Mouse (Mus musculus): ENCODE results near the gene Fbxo9. TPM values are rescaled to one million over a fixed set of nuclear protein-coding genes. Genes with fewer than 3 reads are reported as not detected.
A peak's percentile ranks its signal among the peaks of the same experiment; 100 is the strongest.
"Not testable (repeated sequence)": the region's sequence is repeated elsewhere in the genome, so short reads cannot be mapped to it uniquely, and the experiment has no call there.

Gene Fbxo9
- polyA plus RNA-seq (2012; rRNA removed): 124 TPM in 2 replicates

DNA sequence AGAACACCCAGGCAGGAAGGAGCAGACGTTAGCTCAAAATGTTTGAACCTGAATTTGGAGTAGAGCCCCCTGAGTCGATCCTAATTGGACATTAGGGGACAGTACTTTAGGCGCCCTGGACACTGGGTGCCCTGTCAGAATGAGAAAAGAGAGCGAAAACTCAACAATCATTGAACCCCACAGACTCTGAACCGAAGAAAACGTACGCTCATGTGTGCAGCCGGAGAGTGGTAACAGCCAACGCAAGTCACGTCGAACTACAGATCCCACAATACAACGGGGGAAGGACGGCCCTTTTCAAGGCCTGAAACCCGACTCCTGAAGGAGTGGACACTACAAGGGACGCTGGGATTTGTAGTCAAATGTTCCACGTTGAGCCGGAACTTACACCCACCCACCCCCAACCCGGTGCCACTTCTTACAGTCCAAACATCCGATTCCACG lies at the start of gene Fbxo9, which contains the start of gene Ick:
Gene Fbxo9 (minus strand): TSS at position 270 of the 444 bp plus-strand sequence.
Gene Ick (plus strand): TSS at position 397 of the 444 bp plus-strand sequence.
- peak; percentile 92 to 96 for DNase-seq (ENCODE audit: extremely low spot score in 1 of 2, low spot score in 1 of 2)

DNA sequence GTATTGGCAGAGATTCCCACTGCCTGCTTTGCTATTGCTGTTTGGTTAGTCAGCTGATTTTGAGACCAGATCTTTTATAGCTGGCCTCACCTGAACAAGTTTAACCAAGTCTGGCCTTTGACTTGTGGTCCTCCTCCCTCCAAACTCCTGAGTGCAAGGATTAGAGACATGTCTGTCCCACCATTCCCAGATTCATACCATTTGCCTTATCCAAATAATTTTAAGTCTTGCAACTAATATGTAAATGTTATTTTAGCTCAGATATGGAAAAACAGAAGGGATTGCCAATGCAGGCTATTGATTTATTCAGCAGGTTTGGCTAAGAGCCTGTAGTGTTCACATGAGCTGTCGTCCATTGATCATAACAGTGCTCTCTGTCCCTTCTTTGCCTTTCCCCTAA lies 48.4 kb upstream of the Fbxo9 start:
- DNase-seq (ENCODE audit: extremely low spot score in 1 of 2, low spot score in 1 of 2): no peak

DNA sequence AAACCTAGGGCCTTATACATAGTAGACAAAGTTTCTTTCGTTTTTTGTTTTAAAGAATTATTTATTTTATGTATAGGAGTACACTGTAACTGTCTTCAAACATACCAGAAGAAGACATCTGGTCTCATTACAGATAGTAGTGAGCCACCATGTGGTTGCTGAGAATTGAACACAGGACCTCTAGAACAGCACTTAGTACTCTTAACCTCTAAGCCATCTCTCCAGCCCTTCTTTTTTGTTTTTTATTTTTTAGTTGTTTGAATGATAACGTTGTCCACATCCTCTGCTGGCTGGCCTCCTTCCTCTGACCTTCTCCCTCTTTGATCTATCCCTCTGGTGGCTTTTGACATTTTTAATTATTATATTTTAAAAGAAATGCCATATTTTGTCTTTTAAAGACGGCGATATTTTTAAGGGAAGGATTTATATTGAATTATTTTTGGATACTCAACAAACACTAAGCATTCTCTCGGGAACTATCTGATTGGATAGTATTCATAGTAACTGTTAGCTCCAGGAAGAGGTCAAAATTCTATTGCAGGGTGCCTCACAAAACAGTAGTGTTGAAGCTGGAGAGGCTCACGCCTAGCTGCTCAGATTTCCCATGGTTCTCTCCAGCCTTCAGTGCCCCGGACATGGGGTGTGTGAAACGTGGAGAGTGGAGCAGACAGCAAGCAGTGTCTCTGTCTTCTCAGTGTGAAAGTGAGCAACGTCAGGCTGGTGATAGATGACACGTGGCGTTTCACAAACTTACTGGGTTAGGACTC lies 45.5 kb upstream of the Fbxo9 start:
- no peak for DNase-seq (ENCODE audit: extremely low spot score in 1 of 2, low spot score in 1 of 2)

DNA sequence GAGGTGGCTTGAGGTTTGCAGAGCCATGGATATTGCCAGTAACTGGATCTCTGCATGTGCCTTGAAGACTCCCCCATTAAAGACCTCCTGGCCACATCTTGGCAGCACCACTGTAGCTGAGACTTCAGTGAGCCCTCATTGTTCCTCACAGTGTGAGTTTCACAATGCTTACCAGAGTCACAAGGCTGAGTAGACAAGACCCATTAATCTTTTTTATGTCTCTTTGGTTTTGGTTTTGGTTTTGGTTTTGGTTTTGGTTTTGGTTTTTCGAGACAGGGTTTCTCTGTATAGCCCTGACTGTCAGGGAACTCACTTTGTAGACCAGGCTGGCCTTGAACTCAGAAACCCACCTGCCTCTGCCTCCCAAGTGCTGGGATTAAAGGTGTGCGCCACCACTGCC lies 40.9 kb upstream of the Fbxo9 start:
- DNase-seq (ENCODE audit: extremely low spot score in 1 of 2, low spot score in 1 of 2): not testable (repeated sequence)

DNA sequence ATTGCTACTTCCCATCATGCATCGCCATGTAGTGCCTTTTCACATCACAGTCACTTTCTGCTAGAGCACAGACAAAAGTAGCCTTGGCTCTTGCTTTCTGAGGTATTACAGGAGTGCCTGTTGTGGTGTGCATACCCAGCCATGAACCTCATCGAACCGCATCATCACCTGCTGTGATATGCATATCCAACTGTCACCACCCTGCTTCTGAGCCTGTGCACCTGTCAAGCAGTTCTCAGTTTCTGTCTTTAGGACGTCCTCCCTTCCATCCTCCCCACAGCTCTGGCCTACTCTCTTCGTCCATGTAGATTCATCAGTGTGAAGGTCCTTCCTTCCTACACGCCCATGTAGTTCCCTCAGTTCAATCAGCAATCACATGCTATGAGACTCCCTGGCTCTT lies 39.3 kb upstream of the Fbxo9 start:
- DNase-seq (ENCODE audit: extremely low spot score in 1 of 2, low spot score in 1 of 2): no peak

DNA sequence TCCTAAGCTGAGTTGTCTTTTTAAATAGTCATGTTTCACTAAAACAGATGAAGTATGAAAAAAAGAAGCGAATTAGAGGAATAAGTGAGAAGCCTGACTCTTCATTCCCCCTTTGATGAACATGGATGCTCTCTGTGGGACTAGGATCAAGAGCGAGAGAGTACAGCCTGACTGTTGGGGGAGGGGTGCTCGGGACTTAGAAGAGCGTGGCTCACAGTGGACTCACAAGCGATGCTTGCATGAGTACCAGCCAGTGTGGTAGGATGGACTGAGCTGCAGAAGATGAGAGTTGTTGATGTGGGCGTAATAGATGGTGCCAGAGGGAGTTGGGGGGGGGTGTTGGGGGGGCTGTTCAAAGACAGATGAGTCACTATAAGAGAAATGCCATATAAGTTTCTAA lies 37.8 kb upstream of the Fbxo9 start:
- DNase-seq (ENCODE audit: extremely low spot score in 1 of 2, low spot score in 1 of 2): peak in 1 of 2 experiments; percentile 42

DNA sequence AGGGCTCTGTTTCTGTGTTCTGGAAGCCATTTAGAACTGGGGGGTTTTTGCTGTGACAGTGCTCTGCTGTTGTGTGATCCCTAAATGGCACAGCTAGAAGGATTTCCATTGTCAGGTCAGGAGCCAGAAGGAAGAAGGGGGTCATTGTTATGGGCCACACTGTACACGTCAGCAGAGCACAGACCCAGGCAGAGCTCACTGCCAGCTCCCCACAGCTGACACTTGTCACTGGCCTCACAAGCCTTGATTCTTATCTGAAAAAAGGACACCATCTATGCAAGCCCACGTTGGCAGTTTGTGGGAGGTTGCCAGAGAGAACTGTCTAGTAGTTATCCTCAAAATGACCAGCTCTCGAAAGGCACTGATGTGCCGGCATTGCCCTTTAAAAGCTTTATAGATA lies 37.2 kb upstream of the Fbxo9 start:
- DNase-seq (ENCODE audit: extremely low spot score in 1 of 2, low spot score in 1 of 2): peak in 1 of 2 experiments; percentile 45

DNA sequence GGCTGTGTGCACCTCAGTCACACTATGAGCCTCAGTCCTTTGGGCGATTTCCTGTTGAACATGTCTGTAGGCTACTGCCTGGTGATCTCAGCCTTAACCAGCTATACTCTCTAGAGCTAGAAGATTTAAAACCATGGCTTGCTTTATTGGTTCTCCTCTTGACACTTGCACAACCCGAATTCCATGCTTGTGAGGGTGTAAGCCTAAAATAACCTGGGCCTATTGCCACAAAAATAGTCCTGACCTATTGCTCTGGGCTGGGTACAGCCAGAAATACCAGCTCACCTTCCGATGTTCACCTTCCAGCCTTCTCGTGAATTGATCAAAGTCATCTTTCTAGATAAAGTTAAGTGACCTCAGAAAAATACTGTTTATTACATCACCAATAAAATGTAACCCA lies 30.6 kb upstream of the Fbxo9 start:
- no peak for DNase-seq (ENCODE audit: extremely low spot score in 1 of 2, low spot score in 1 of 2)

DNA sequence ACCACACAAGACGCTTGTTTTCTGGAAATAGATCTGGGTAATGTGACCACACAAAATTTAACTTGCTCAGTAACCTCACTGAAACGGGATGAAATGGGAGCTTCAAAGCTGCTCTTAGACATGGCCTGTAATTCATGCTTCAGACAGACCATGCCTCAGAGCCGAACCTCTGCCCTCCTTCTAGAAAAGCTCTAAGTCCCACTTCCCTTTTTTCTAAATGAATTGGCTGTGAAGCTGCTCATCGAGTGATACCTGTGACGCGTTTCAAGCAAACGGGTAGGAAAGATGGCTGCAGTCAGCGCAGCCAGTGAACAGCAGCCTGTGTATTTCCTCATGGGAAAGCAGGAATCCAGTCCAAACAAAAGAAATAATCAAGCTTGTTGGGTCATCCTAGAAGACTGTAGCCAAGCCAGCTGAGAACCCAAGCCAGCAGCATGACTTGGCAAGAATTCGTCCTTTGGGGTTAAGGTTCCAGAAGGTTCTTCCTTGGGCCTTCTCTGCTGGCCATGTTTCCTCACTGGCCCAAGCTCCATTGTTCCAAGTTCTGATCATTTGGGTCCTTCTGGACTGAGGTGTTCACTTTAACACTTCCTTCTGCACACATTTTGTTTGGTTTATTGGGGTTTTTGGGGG lies 29.3 kb upstream of the Fbxo9 start:
- DNase-seq (ENCODE audit: extremely low spot score in 1 of 2, low spot score in 1 of 2): no peak

DNA sequence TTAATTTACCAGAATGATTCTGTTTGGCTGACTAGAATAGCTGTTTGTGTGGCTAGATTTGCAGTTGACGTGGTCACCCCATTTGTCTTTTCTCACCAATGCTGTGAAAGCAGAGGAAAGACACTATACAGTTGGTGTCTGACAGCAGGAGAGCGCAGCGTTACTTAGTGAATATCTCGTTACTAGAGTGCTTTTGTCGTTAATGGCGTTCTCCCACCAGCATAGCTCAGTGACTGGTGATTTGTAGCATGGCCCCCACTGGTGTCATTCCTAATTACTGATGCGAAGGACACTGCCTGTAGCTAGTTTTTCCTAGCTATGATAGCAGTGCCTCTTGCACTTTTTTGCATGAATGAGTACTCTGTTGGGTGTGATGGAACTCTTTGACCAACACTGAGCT lies 26.8 kb upstream of the Fbxo9 start:
- DNase-seq (ENCODE audit: extremely low spot score in 1 of 2, low spot score in 1 of 2): no peak

DNA sequence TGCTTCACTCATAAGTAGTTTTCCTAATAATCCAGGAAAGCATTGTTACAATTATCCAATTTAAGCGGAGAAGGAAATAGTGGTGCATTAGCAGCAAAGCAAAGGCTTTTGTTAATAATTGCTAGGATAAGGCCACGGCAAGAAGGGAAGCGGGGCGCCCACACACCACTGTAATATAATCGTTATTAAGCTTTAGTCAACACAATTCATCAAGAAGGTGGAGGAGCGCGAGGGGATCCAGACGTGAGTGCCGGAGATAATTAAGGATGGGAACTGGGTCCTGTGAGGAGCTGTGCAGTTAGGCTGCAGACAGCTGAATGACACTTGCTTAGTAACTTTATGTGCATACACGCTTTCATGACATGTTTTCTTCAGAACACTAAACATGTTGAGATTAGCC lies 17.8 kb upstream of the Fbxo9 start:
- no peak for DNase-seq (ENCODE audit: extremely low spot score in 1 of 2, low spot score in 1 of 2)

DNA sequence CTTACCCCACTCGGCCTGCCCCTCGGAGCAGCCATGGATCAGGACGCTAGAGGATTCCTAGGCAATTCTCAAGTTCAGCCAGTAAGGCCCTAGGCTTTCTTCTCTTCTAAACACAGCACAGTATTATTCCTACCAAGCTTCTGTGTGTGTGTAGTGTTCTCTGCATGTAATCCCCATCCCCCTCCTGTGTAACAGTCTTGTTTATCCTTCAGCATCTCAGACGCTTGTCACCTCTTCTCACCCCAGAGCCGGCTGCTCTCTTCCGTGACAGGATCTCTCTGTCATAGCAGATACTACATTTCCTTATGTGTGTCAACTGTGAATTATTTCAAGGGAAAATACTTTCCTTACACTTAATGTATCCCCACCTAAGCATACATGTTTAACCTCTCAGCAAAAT lies 17.1 kb upstream of the Fbxo9 start:
- DNase-seq (ENCODE audit: extremely low spot score in 1 of 2, low spot score in 1 of 2): no peak

DNA sequence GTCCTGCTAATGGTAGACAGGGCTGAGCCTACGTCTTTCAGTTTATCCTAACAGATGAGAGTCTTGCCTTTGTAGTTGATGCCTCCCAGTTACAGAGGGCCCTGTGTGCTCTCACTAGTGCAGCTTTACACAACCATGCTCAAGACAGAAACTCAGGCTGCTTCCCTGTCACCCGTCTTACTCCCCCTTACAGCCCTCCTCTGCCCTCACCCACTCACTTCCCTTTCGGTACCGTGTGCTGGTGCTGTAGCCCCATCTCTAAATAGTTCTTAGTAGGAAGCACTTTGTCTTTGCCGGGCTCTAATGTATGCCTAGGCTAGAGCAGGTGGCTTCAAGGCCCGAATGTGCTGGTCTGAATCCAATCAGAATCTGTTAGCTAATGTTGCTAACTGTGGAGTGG lies 15.4 kb upstream of the Fbxo9 start:
- no peak for DNase-seq (ENCODE audit: extremely low spot score in 1 of 2, low spot score in 1 of 2)

DNA sequence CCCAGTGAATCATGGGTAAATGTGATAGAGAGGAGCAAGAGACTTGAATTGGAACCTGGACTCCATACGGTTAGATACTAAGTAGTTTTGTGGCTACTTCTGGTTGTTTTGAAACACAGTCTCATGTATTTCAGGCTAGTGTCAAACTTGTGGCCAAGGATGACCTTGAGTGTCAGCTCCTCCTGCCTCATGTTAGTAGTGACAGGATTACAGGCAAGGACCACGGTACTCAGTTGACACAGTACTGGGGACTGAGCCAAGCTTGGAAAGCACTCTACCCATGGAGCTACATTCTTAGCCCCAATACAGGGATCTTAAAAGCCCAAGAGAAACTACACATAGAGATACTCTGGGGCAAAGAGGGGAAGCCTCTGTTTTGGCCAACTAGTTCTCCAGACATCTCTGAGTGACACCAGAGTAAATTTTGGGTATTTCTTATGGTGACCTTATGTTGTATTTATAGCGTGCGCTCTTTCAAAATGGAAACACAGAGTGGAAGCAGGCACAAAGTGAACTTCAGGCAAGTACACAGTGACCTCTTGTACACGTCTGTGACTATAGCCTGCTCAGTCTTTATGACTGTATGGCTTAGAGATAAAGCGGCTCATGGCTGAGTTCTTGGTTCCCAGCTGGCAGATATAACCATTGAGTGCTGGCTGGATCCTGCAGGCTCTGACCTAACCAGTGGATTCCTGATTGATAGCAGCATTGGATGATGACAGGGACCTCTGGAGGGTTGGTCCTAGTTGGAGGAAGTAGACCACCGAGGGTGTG lies 14.3 kb upstream of the Fbxo9 start:
- no peak for DNase-seq (ENCODE audit: extremely low spot score in 1 of 2, low spot score in 1 of 2)

DNA sequence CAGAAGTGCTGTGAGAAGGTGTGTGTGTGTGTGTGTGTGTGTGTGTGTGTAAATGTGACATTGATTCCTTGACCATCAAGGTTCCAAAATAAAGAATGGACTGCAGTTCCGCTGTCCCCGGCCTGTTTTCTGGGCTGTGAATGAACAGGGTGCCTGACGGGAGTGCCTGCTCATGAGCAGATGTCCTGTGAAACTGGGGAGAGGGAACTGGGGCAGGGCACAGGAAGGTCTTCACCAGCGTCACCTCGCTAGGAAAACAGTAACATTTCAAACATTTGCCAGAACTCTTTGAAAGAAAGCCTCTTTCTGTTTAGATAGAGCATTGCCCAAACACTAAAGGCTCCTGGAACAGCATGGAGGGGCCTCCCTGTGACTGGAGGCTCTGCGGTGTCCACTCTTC lies 13.1 kb upstream of the Fbxo9 start:
- DNase-seq (ENCODE audit: extremely low spot score in 1 of 2, low spot score in 1 of 2): no peak

DNA sequence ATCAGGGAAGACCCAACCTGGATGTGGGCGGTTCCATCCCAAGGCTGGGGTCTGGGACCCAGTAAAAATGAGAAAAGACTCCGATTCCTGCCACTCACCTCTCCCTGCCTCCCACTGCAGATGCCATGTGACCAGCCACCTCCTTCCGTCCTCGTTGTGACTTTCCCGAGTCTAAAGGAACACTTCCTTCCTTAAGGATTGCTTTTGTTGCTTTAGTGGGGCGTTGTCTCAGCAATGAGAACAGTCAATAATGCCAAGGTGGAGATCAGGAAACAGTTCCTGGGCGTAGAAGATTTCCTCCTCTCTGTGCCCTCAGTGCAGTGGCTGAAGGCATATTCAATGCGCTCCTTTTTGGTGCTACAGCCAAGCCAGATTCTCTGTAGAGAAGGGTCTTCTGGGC lies 12.5 kb upstream of the Fbxo9 start:
- no peak for DNase-seq (ENCODE audit: extremely low spot score in 1 of 2, low spot score in 1 of 2)

DNA sequence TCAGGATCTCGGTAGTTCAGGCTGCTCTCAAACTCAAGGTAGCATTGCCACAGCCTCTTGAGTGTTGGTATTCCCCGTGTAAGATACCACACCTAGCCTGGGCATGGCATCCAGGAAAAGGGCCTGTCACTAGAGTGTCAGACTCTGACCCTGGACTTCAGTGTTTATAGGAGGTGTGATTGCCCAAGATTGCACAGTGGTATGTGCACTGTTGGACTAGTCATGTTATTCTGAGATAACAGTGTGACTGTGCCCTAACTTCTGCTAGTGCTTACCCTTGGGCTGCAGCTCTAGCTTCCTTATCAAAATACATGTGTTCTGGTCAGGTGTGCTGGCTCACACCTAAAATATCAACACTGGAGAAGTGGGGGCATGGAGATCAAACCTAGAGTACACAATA lies 8.8 kb upstream of the Fbxo9 start:
- DNase-seq (ENCODE audit: extremely low spot score in 1 of 2, low spot score in 1 of 2): no peak

DNA sequence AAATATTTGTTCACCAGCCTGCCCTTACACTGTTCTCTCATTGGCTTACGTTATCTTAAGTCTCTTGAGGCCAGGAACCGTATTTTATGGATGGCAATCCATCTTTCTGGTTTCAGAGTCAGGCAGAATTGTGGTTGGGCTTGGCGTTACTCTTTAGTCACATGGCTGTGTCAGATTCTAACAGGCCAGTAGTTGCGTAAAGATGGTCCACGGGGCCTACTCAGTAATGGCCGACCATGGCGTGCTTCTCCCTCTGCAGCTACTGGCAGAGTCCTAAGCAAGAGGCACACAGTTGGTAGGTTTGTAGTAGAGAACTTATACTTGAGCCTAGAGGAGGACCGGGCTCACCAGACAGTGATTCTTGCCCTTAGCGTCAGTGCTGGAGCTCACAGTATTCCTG lies 6.9 kb upstream of the Fbxo9 start:
- DNase-seq (ENCODE audit: extremely low spot score in 1 of 2, low spot score in 1 of 2): no peak

DNA sequence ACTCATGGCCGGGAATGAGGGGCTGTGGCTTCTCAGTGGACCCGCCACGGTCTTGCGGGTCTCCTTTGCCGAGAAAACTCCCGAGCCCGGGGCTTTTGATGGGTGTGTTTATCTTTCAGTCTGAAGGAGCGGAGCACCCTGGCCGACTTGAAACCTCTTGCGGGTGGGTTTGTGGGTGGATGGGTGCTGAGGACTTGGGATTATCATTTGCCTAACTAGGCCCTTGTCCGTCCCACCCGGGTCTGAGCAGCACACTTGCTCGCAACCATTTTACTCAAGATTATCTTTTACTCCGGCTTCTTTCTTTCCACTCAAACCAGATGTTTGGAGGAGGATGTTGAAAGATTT lies 4.6 kb upstream of the Fbxo9 start:
- no peak for DNase-seq (ENCODE audit: extremely low spot score in 1 of 2, low spot score in 1 of 2)

DNA sequence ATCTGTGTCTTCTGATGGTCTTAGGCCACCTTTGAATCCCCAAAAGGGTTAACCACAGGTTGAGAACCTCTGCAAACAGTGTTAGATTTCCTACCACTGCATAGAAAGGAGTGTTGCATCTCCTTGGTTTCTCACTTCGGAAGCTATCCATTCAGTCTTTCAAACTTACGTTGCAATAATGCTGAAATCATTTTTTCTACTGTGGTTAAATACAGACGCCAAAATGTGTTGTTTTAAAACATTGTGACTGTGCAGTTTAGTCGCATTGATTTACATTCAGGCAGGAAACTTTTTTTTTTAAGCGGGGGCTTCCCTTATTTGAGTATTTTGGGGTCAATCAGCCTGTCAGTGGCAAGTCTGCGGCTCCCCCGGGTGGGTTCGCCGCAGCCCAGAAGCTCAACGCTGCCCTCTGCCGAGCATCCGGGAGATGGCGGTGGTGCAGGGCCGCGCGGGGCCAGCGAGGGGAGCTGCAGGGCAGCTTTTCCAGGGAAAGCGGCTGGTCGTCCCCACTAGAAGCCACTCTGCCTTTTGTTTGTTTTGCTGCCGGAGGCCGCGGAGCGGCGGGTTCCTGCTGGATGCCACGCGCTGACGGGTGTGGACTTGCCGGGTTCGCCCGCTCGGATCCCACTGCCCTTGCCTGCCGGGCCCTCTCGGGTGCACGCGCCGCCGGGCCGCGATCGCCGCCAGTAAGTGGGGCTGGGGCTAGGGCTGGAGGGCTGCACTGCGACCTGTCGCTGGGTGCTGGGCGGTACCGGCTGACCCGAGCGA lies 4.1 kb upstream of the Fbxo9 start:
- DNase-seq (ENCODE audit: extremely low spot score in 1 of 2, low spot score in 1 of 2): peak; percentile 65 to 95

DNA sequence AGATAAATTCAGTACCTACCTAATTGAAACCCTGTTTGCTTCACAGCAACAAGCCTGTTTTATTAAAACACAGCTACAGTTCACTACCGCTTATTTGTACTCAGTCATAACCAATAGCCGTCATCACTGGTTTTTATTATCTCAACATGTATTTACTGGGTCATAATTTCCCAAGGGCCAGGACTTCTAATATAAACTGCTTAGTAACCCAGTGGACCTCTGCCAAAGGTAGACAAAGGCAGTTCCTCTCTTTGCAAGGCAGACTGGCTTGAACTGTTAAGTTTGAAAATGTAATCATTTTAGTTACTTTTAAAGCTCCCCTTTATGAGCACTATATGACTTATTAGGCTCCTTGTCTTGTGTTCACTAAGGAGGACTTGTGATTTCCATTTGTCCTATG lies 2.6 kb upstream of the Fbxo9 start:
- DNase-seq (ENCODE audit: extremely low spot score in 1 of 2, low spot score in 1 of 2): no peak
